Mouse (Mus musculus): ENCODE measurements around the gene Ifi214.
"Not testable (repeated sequence)": the region's sequence is repeated elsewhere in the genome, so short reads cannot be mapped to it uniquely, and the experiment has no call there.

Ifi214 gene

DNA sequence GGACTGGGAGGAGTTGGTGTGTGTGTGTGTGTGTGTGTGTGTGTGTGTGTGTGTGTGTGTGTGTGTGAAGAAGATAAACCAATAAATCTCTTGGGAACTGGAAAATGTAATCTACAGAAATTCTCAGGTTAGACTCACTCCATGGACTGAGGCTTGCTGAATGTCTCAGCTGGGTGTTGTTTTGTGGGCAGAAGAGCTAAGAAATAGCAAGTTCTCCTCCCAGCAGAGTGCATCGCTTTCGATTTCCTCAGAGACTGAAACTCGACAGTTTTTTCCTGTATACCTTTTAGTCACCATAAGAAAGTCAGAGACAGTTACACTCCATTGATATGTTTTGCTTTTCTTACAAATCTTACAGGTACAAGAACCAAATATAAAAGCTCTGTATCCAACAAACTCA is at the start of gene Ifi214:
TSS of gene Ifi214 (minus strand) at position 167 of the 400 bp plus-strand sequence.
- DNase-seq = not testable (repeated sequence)

DNA sequence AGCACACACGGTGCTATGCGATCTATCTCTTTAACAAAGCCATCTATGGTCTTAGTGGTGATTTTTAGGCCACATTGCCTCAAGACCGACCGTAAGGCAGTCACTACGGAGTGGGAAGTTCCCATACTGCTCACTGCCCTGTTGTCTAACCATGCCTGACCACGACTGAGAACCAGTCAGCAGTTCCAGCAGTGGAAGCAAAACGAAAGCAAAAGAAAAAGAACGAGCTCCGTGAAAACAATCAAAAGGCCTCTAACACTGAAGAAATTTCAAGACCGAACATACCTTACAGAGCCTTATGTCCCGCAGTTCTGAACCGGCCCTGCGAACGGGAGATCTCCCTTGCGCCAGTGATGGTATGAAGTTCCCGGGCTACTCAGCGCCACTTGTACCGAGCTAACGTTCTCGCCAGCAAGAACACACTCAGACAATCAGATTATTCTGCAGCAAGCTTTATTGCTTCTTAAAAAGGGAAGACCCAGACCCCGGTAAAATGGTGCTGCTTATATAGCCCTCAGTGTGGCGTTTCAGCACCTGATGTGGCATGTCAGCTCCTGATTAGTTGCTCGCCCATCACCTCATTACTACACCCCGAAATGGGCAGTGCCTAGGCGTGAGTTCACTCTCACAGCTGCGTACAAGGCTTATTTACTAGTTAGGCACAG is 44.3 kb upstream of the Ifi214 start:
- no peak for DNase-seq

DNA sequence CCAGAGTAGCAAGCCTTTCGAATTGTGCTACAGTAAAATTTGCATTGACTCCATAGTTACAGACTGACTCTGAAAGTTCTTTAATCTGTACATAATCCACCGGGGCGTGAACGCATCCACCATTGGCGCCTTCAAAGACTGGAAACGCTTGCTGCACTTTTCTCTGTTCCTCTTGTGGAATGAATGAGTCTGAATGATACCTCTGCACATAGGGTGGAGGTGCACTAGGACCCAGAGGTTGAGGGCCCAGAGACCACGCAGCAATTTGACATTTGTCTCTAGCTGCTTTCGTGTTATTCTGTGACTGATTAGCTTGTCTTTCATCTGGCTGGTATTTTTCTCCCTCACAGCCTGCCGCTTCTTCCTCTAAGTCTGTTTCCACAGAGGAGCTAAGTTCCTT is 43.3 kb upstream of the Ifi214 start:
- no peak for DNase-seq

DNA sequence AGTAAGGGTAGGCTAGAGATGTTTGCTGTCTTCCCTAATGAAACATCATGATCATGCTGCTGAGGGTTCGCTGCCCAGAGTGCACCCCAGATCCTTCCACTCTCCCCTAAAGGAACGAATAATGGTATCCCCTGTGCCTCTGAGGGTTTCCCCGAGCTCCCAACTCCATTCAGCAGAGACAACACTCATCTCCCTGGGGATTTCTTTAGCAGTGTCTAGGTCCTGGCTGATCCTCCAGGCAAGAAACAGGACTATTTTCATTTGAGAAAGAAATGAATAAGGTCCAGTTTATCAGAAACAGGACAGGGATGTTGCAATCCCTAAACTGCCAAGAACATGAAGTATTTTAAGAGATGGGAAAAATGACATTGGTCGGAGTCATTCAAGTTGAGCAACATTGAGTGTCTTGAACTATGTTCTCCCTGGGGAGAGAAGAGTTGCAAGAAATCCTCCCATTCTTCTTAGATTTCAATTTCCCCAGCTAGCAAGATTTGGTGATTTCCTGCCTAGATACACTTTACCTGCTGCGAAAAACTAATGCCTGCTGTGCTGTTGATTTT is 14.8 kb upstream of the Ifi214 start:
- not testable (repeated sequence) for DNase-seq

DNA sequence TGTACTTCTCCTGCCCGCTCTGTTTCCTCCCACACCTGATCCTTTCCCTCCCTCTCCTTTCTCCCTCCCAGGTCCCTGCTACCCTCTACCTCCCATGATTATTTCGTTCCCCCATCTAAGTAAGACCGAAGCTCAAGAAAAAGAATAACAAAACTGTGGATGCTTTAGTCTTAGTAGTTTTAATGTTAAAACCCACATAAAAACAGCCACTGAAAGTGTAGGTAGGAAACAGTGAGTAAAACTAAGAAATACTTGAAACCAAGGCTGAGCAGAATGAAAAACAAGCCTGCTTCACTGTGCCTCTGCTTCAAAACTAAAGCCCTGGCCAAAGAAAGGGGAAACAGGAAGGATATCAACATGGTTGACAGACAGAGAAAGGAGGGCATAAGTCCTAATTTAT is 13.0 kb upstream of the Ifi214 start:
- not testable (repeated sequence) for DNase-seq

DNA sequence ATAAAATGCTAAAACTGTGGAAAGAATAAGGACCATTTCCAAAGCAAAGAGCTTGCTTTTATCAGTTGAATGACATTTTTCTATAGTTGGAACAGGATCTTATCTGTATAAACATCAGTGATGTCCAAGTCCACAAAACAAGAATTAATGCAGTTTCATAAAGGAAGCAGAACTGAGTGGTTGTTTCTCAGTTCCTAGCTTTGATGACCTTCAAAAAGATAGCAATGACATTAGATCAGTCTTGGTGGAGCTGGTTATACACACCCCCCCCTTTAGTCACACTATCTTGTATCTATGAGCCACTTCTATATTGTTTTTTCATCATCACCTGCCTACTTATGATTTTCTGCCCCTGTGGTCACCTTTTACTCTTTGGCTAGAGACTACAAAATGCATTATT is 14.3 kb downstream of the Ifi214 start:
- no peak for DNase-seq

GRCm38 (mm10) chr1:173510595-173510994 is 25.2 kb downstream of the Ifi214 start:
- DNase-seq = not testable (repeated sequence)

- not testable (repeated sequence) for DNase-seq
Observed at GRCm38 (mm10) chr1:173491483-173491882, 44.3 kb downstream of the Ifi214 start.

GRCm38 (mm10) chr1:173490812-173491480 is 44.8 kb downstream of the Ifi214 start, which contains the start of gene Ifi206:
Gene Ifi206, minus strand, starts transcription at chr1:173491041.
- not testable (repeated sequence) for DNase-seq

GRCm38 (mm10) chr1:173481182-173481574 is 54.6 kb downstream of the Ifi214 start:
- not testable (repeated sequence) for DNase-seq

DNA sequence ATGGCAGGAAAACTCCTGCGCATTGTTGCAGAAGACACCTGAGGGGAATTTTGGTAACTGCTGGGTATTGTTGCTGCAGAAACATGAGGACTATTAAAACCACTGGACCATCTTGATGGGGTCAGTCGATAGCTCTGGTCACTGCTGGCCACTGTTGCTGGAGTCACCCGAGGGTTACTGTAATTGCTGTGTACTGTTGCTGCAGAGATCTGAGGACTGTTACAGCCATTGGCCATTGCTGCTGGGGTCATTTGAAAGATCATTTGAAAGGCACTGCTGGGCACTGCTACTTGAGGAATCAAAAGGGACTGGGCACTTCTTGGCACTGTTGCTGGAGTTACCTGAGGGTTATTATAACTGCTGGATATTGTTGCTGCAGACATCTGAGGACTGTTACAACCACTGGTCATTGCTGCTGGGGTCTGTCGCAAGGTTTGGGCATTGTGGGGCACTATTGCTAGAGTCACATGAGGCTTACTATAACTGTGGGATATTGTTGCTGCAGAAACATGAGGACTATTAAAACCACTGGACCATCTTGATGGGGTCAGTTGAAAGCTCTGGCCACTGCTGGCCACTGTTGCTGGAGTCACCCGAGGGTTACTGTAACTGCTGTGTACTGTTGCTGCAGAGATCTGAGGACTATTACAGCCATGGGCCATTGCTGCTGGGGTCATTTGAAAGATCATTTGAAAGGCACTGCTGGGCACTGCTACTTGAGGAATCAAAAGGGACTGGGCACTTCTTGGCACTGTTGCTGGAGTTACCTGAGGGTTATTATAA is 55.2 kb downstream of the Ifi214 start:
- not testable (repeated sequence) for DNase-seq
